Mouse (Mus musculus): Measurements from ENCODE around the gene Ccl12.

The Ccl12 gene

GRCm38 (mm10) chr11:82139492-82140094 lies 37.9 kb downstream of the Ccl12 start:
- DNase-seq (ENCODE audit: low spot score in 2 of 2): no peak

All from cerebellum, postnatal 4 days (tissue).